Mouse (Mus musculus) lung, embryonic 14.5 days (tissue): ENCODE results near the gene Ttc9b. TPM values are rescaled to one million over a fixed set of nuclear protein-coding genes. Genes with fewer than 3 reads are reported as not detected.

Experiments
- ATAC-seq: fragments of 200-750 bp; cut with Nextera tagmentation; 2 replicates; pipeline ENCODE4 v1.8.0; 2017; ENCODE audit warnings: mild to moderate bottlenecking, moderate TSS enrichment, moderate library complexity; ENCODE audit not compliant: insufficient read depth
- DNase-seq: peaks from one replicate; pipeline ENCODE4 v3.0.0-alpha.2; 2015
- H3K27ac ChIP-seq: fragments of 300-500 bp; sonication (generic); 2 replicates; pipeline ENCODE4 v1.5.1; 2014; ENCODE audit warnings: low read depth, mild to moderate bottlenecking, moderate library complexity
- H3K27me3 ChIP-seq: fragments of 300-500 bp; sonication (generic); 2 replicates; pipeline ENCODE4 v1.6.1; 2014; ENCODE audit warnings: low read length, control low read depth; ENCODE audit not compliant: insufficient read depth
- H3K36me3 ChIP-seq: fragments of 300-500 bp; sonication (generic); 2 replicates; pipeline ENCODE4 v1.6.1; 2014; ENCODE audit warnings: control low read depth; ENCODE audit not compliant: insufficient read depth
- H3K4me1 ChIP-seq: fragments of 300-500 bp; sonication (generic); 2 replicates; pipeline ENCODE4 v1.6.1; 2014; ENCODE audit warnings: antibody characterized with exemption, control low read depth; ENCODE audit not compliant: insufficient read depth
- H3K4me2 ChIP-seq: fragments of 300-500 bp; sonication (generic); 2 replicates; pipeline ENCODE4 v1.6.1; 2014; ENCODE audit warnings: mild to moderate bottlenecking
- H3K4me3 ChIP-seq: fragments of 300-500 bp; sonication (generic); 2 replicates; pipeline ENCODE4 v1.5.1; 2014; ENCODE audit warnings: low read depth, low read length
- H3K9ac ChIP-seq: fragments of 300-500 bp; sonication (generic); 2 replicates; pipeline ENCODE4 v1.6.1; 2014
- H3K9me3 ChIP-seq: fragments of 300-500 bp; sonication (generic); 2 replicates; pipeline ENCODE4 v1.6.1; 2016; ENCODE audit warnings: low read depth, low read length, control low read depth
- CTCF ChIP-seq: IDR thresholded peaks from 2 replicates; pipeline ENCODE4 v1.5.1; 2016; ENCODE audit warnings: antibody characterized with exemption, low read depth
- WGBS: fragments of 180-500 bp; shearing (Covaris S2); extraction: QIAGEN DNeasy Blood & Tissue Kit; methylation state at CpG from one replicate; pipeline ENCODE4 v1.1.7; 2014; 5-methylcytosine and 5-hydroxymethylcytosine counted together
- polyA plus RNA-seq: library from polyadenylated mRNA; unstranded; fragments of >200 nt; fragmentation: Nextera tagmentation; extraction: Ambion mirVana; gene quantifications from 2 replicates; pipeline ENCODE4 v1.2.1, GENCODE M21; 2014

Gene Ttc9b
- polyA plus RNA-seq, 1 experiment from 2014 or later, result 0.41 TPM

DNA sequence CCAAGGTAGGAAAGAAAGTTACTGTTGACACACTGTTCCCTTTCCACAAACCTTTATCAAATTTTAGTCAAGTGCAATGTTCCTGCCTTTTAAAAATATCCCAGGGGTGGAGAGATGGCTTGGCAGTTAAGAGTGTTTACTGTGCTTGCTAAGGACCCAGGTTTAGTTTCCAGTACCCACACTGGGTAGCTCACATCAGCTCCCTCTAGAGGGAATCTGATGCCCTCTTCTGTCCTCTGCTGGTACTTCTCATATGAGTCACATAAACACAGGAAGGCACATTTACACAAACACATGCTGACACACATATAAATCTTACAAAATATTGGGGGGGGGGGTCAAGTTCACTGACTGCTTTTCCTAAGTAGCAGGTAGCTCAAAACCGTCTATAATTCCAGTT is 9.2 kb upstream of the Ttc9b start:
- Histone ChIP-seq H3K9me3 (no peaks in the 10 kb centered on the region), H3K27me3 (no peaks in the 10 kb centered on the region), H3K4me1 (no peaks in the 10 kb centered on the region), H3K27ac (no peak overlapping the region), H3K4me2 (no peak overlapping the region), H3K36me3 (peaks cover 4% of the 10 kb centered on the region; the same call in 1 of the 2 replicates), H3K9ac (no peak overlapping the region), H3K4me3 (no peak overlapping the region)
- WGBS, result 36% methylated on average over 1 of the region's 1 CpGs
- ATAC-seq (no peak), DNase-seq (peak; percentile 18)
- peak; percentile 31 for TF ChIP-seq CTCF

DNA sequence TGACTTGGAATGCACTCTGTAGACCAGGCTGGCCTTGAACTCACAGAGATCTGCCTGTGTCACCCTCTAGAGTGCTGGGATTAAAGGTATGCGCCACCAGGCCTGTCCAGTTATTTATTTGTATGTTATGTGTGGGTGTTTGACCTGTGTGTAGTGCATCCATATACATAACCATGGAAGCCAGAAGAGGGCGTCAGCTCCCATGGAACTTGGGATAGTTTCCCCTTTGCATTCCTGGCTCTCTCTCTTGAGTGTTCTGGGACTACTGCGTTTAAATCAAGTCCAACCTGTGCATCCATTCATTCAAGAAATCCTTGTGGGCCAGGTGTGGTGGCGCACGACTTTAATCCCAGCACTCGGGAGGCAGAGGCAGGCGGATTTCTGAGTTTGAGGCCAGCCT is 7.2 kb upstream of the Ttc9b start:
- Histone ChIP-seq H3K27ac (no peak overlapping the region), H3K36me3 (no peaks in the 10 kb centered on the region), H3K4me1 (no peaks in the 10 kb centered on the region), H3K9me3 (no peaks in the 10 kb centered on the region), H3K4me3 (no peak overlapping the region), H3K27me3 (peaks cover 4% of the 10 kb centered on the region; the same call in 1 of the 2 replicates), H3K4me2 (no peak overlapping the region), H3K9ac (no peak overlapping the region)
- WGBS, result 82% methylated on average over 7 of the region's 7 CpGs
- no peak for ATAC-seq
- TF ChIP-seq CTCF, result no peak
- DNase-seq, result no peak

GRCm38 (mm10) chr7:27647281-27648002 is 6.3 kb upstream of the Ttc9b start:
- Histone ChIP-seq H3K27me3 (peaks cover 9% of the 10 kb centered on the region), H3K4me2 (no peak overlapping the region), H3K36me3 (no peaks in the 10 kb centered on the region), H3K4me1 (no peaks in the 10 kb centered on the region), H3K9ac (no peak overlapping the region), H3K9me3 (no peaks in the 10 kb centered on the region), H3K4me3 (no peak overlapping the region), H3K27ac (no peak overlapping the region)
- TF ChIP-seq CTCF, result no peak
- DNase-seq (no peak), ATAC-seq (no peak)
- 77% methylated on average over 6 of the region's 6 CpGs for WGBS

DNA sequence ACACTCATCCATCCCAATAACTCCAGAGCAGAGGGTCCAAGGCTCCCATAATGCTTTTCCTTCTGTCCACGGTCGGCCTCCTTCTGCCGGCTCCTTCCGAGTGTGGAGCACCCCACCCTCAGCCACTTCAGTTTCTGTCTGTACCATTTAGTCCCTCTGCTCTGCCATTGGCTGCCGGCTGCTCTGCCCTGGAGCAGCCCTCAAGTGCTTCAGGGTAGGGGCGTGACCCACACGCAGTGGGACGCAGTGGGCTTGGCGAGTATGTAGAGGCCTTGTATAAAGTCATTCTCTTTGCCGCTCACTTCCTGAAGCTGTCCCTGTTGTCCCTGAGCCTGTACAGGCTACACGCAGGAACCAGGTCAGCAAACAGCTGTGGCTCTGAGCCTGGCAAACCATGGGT is 4.0 kb upstream of the Ttc9b start:
- Histone ChIP-seq H3K4me1 (no peaks in the 10 kb centered on the region), H3K9me3 (no peaks in the 10 kb centered on the region), H3K27ac (no peak overlapping the region), H3K4me2 (no peak overlapping the region), H3K4me3 (no peak overlapping the region), H3K36me3 (no peaks in the 10 kb centered on the region), H3K27me3 (peaks cover 32% of the 10 kb centered on the region), H3K9ac (no peak overlapping the region)
- TF ChIP-seq CTCF, result no peak
- DNase-seq (no peak), ATAC-seq (no peak)
- 81% methylated on average over 11 of the region's 11 CpGs for WGBS

DNA sequence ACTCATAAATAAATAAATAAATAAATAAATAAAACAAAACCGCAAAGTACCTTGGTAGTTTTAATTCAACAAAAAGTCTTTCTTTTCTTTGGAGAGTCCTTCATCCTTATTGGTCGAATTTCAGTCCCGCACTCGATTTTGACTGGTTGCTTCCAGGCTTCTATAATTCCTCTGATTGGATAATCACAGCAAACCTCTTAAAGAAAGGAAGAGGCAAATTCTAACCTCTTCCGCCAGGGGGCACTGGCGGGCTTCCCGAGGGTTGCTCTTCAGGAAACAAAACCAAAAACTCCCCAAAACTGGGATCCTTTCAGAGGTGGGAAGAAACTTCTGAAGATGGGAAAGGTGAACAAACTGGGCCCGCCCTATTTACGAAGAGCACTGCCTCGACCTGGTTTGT is 2.8 kb upstream of the Ttc9b start:
- WGBS, result 5% methylated on average over 10 of the region's 10 CpGs
- TF ChIP-seq CTCF, result peak; percentile 69
- no peaks in the 10 kb centered on the region for H3K9me3 ChIP-seq
- H3K4me2 ChIP-seq, result peak overlapping the region; percentile 37
- no peak overlapping the region for H3K27ac ChIP-seq
- DNase-seq (peak; percentile 91), ATAC-seq (no peak)
- H3K4me1 ChIP-seq, result no peaks in the 10 kb centered on the region
- peak overlapping the region; percentile 9; the same call in 1 of the 2 replicates for H3K4me3 ChIP-seq
- H3K27me3 ChIP-seq, result peaks cover 44% of the 10 kb centered on the region
- H3K9ac ChIP-seq, result no peak overlapping the region
- H3K36me3 ChIP-seq, result no peaks in the 10 kb centered on the region

DNA sequence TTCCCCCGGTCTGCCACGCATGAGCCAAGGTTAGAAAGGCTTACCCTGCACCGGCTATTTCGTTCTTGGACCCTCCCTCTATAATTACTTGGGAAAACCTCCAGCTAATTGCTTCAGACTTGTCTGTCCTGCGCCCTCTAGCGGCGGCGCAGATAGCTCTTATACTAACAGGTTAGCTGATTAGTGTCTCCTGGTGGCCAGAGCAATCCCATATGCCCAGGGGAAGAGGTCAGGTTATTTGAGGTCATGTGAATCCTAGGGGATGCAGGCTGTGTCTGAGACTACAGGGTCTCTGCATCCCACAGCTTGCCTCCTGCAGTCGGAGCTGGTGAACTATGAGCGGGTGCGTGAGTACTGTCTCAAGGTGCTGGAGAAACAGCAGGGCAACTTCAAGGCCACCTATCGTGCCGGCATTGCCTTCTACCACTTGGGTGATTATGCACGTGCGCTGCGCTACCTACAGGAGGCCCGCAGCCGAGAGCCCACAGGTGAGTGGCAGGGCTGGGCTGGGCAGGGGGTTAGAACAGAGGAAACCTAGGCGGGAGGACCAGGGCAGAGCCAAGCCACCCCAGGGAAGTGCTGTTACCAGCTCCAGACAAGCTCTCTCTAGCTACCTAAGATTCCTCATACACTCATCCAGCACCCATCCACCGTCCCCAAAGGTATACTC is 1.0 kb downstream of the Ttc9b start:
- Histone ChIP-seq H3K9me3 (no peaks in the 10 kb centered on the region), H3K4me2 (no peak overlapping the region), H3K36me3 (peaks cover 19% of the 10 kb centered on the region; the same call in 1 of the 2 replicates), H3K27ac (no peak overlapping the region), H3K4me3 (no peak overlapping the region), H3K27me3 (peaks cover 75% of the 10 kb centered on the region), H3K4me1 (no peaks in the 10 kb centered on the region), H3K9ac (no peak overlapping the region)
- DNase-seq (peak; percentile 33), ATAC-seq (no peak)
- WGBS, result 59% methylated on average over 20 of the region's 20 CpGs
- TF ChIP-seq CTCF, result peak; percentile 49

GRCm38 (mm10) chr7:27655545-27655944 is 1.8 kb downstream of the Ttc9b start:
- H3K4me2 ChIP-seq, result no peak overlapping the region
- H3K36me3 ChIP-seq, result peaks cover 19% of the 10 kb centered on the region; the same call in 1 of the 2 replicates
- TF ChIP-seq CTCF, result no peak
- H3K9ac ChIP-seq, result no peak overlapping the region
- no peaks in the 10 kb centered on the region for H3K9me3 ChIP-seq
- no peaks in the 10 kb centered on the region for H3K4me1 ChIP-seq
- H3K4me3 ChIP-seq, result no peak overlapping the region
- no peak for DNase-seq
- 32% methylated on average over 11 of the region's 11 CpGs for WGBS
- ATAC-seq, result no peak
- H3K27ac ChIP-seq, result no peak overlapping the region
- H3K27me3 ChIP-seq, result peaks cover 75% of the 10 kb centered on the region
